Mouse (Mus musculus) hindbrain, embryonic 11.5 days (tissue): ENCODE data around the gene Gipc1. TPM values are rescaled to one million over a fixed set of nuclear protein-coding genes. Genes with fewer than 3 reads are reported as not detected.

Experiments
- ATAC-seq: fragments of 200-750 bp; cut with Nextera tagmentation; 2 replicates; pipeline ENCODE4 v1.8.0; 2017; ENCODE audit warnings: mild to moderate bottlenecking, moderate TSS enrichment, moderate library complexity; ENCODE audit not compliant: low FRiP score
- DNase-seq: peaks from one replicate; pipeline ENCODE4 v3.0.0-alpha.2; 2015; ENCODE audit warnings: low spot score
- H3K27ac ChIP-seq: fragments of 300-500 bp; sonication (generic); 2 replicates; pipeline ENCODE4 v1.5.1; 2014; ENCODE audit warnings: mild to moderate bottlenecking, low read depth, low read length
- H3K27me3 ChIP-seq: fragments of 300-500 bp; sonication (generic); 2 replicates; pipeline ENCODE4 v1.6.1; 2014; ENCODE audit warnings: mild to moderate bottlenecking, low read length, moderate library complexity, mixed read lengths; ENCODE audit not compliant: control insufficient read depth, insufficient read depth
- H3K36me3 ChIP-seq: fragments of 300-500 bp; sonication (generic); 2 replicates; pipeline ENCODE4 v1.6.1; 2014; ENCODE audit warnings: mild to moderate bottlenecking, low read length, moderate library complexity, mixed read lengths; ENCODE audit not compliant: control insufficient read depth, insufficient read depth
- H3K4me1 ChIP-seq: fragments of 300-500 bp; sonication (generic); replicated peaks from 2 replicates; pipeline ENCODE4 v1.6.1; 2014; ENCODE audit warnings: low read length, mixed read lengths; ENCODE audit not compliant: control insufficient read depth, insufficient read depth
- H3K4me2 ChIP-seq: fragments of 300-500 bp; sonication (generic); replicated peaks from 2 replicates; pipeline ENCODE4 v1.6.1; 2014; ENCODE audit warnings: mild to moderate bottlenecking, low read depth, low read length
- H3K4me3 ChIP-seq: fragments of 300-500 bp; sonication (generic); 2 replicates; pipeline ENCODE4 v1.5.1; 2014; ENCODE audit warnings: low read depth, low read length
- H3K9ac ChIP-seq: fragments of 300-500 bp; sonication (generic); 2 replicates; pipeline ENCODE4 v1.6.1; 2014; ENCODE audit warnings: low read depth, low read length
- H3K9me3 ChIP-seq: fragments of 300-500 bp; sonication (generic); 2 replicates; pipeline ENCODE4 v1.6.1; 2016; ENCODE audit warnings: low read length; ENCODE audit not compliant: control insufficient read depth
- WGBS: fragments of 180-500 bp; shearing (Covaris S2); extraction: QIAGEN DNeasy Blood & Tissue Kit; methylation state at CpG from one replicate; pipeline ENCODE4 v1.1.7; 2014; 5-methylcytosine and 5-hydroxymethylcytosine counted together
- polyA plus RNA-seq: library from polyadenylated mRNA; unstranded; fragments of >200 nt; fragmentation: Nextera tagmentation; extraction: Ambion mirVana; gene quantifications from 2 replicates; pipeline ENCODE4 v1.2.1, GENCODE M21; 2014

The Gipc1 gene
- polyA plus RNA-seq, result 176 and 182 TPM in 2 replicates

DNA sequence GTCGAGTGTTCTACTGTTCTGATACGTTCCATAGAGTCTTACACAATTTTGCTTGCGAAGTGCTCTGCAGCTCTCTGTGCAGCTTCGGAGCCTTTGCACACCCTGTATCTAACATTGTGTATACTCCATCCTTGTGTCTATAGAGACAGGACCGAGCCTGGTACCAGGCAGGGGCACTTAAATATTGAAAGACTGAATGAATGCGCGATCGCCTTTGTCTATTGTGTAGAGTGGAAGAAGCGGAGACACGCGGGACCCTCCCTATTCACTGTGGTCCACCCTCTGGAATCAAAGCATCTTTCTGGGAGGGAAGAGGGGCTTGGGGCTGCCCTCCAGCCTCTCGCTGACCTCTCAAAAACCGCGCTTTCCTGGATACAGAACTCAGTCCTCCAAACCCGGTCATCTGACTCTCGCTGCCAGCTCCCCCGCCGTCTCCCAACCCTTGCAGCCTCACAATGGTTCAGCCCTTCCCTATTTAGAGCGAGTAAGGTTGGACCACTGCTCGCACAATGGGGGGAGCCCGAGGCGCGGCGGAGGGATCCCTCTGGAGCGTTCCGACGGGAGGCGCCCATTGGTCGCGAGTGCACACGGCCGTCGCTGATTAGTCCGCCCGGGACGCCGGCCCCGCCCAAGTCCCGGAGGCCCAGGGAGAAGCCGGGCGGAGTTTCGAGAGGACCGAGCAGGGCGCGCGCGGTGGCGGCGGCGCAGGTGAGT, at the start of gene Gipc1:
Gipc1 (plus strand) TSS at position 648 of the 714 bp plus-strand sequence.
- Histone ChIP-seq H3K4me2 (peak within 1 kb of the TSS; percentile 94), H3K9ac (peak within 1 kb of the TSS; percentile 90), H3K27ac (peak within 1 kb of the TSS; percentile 85), H3K27me3 (no peaks in the 10 kb centered on the region), H3K4me3 (peak within 1 kb of the TSS; percentile 90), H3K9me3 (no peaks in the 10 kb centered on the region), H3K4me1 (peaks cover 6% of the 10 kb centered on the region; the same call in 1 of the 2 replicates), H3K36me3 (no peaks in the 10 kb centered on the region)
- 6% methylated on average over 42 of the region's 50 CpGs for WGBS
- DNase-seq (peak; percentile 97), ATAC-seq (peak; percentile 98)

DNA sequence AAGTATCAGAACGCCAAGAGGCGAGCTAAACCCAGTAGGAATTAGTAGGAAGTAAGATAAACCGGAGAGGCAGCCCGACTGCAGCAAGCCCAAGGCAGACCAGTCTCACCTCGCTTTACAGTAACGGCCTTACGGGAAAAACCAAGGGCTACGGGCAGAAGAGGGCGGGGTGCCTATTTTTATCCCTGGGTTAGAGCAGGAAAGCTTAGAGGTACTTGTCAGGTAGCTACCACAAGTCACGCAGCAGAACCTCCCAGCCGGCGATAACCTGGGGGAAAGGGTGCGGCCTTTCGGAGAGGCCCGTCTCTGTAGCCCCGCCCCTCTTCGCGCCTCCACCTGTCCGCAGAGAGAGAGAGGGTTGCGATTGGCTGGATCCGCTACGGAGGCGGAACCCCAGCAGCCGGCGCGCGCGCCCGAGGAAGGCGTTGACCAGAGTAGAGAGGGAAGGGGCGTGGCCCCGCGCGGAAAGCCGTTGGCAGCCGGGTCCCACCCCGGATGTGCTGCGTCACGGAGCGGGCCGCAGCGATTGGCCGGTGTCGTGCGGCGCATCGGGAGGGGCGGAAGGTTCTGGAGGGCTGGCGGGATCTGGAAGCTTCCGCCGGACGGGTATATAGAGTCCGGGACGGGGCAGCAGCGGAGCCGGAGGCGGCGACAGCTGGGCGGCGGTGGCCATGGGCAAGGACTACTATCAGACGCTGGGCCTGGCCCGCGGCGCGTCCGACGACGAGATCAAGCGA, 44.6 kb upstream of the Gipc1 start, which contains the start of the genes Tecr and Dnajb1:
Tecr (minus strand) TSS at position 311 of the 737 bp plus-strand sequence.
Dnajb1 (plus strand) TSS at position 533 of the 737 bp plus-strand sequence.
- Histone ChIP-seq H3K4me1 (peaks cover 7% of the 10 kb centered on the region), H3K4me2 (peak within 1 kb of the TSS; percentile 87), H3K9me3 (no peaks in the 10 kb centered on the region), H3K27me3 (no peaks in the 10 kb centered on the region), H3K27ac (peak within 1 kb of the TSS; percentile 94), H3K4me3 (peak within 1 kb of the TSS; percentile 83), H3K36me3 (peaks cover 12% of the 10 kb centered on the region), H3K9ac (peak within 1 kb of the TSS; percentile 86)
- DNase-seq (peak; percentile 100), ATAC-seq (peak; percentile 98)
- under 1% methylated on average over 67 of the region's 69 CpGs for WGBS

DNA sequence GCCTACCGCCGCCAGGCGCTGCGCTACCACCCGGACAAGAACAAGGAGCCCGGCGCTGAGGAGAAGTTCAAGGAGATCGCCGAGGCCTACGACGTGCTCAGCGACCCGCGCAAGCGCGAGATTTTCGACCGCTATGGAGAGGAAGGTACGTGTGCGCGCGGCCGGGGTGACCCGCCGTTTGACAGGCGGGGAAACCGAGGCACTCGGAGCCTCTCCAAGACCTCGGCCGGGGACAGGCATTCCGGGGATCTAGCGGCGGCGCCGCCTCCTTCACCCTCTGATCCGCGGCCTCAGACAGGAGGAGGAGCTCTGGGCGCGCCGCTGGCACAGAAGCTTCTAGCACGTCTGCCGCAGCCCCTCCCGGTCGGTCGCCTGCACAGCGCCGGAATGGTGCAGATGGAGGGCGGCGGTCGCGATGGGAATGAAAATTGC, 44.1 kb upstream of the Gipc1 start:
- Histone ChIP-seq H3K27me3 (no peaks in the 10 kb centered on the region), H3K36me3 (peaks cover 14% of the 10 kb centered on the region), H3K9me3 (no peaks in the 10 kb centered on the region), H3K4me2 (peak overlapping the region; percentile 87), H3K9ac (peak overlapping the region; percentile 86), H3K4me1 (peaks cover 7% of the 10 kb centered on the region), H3K4me3 (peak overlapping the region; percentile 83), H3K27ac (peak overlapping the region; percentile 94)
- DNase-seq (peak; percentile 78), ATAC-seq (peak; percentile 71)
- under 1% methylated on average over 51 of the region's 51 CpGs for WGBS

DNA sequence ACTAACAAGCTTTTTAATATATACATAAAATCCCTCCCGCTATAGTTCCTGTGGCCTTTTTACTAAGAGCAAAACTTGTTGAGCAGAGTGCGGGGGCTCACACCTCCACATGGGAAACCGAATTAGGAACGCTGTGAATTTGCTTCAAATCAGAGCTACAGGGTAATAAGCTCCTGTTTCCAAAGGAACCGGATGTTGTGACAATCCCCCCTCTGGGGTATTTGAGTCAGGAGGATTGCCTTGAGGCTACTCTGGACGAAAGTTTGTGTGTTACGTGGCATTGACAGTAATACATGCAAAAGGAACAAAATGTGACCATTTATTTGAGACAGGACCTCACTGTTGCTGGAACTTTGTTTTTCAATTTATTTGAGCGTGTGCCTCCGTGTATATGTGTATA, 43.4 kb upstream of the Gipc1 start:
- Histone ChIP-seq H3K36me3 (peaks cover 14% of the 10 kb centered on the region), H3K9ac (peak overlapping the region; percentile 86), H3K4me1 (peaks cover 7% of the 10 kb centered on the region), H3K4me2 (peak overlapping the region; percentile 87), H3K4me3 (peak overlapping the region; percentile 83), H3K9me3 (no peaks in the 10 kb centered on the region), H3K27me3 (no peaks in the 10 kb centered on the region), H3K27ac (peak overlapping the region; percentile 94; the same call in 1 of the 2 replicates)
- DNase-seq, result peak; percentile 17
- 41% methylated on average over 9 of the region's 9 CpGs for WGBS
- ATAC-seq, result no peak

DNA sequence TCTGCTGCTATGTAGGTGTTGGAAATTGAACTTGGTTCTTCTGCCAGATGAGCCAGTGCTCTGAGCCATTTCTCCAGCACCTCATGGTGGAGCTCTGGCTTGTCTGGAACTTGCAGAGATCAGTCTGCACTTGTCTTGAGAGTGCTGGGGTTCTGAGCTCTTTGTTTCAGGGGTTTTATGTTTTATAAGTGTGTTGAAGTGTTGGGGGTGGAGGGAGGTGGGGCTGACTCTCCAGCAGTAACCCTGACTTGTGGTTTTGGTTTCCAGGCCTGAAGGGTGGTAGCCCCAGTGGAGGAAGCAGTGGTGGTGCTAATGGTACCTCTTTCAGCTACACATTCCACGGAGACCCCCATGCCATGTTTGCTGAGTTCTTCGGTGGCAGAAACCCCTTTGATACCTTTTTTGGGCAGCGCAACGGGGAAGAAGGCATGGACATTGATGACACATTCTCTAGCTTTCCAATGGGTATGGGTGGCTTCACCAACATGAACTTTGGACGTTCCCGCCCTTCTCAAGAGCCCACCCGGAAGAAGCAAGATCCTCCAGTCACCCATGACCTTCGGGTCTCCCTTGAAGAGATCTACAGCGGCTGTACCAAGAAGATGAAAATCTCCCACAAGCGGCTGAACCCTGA, 42.8 kb upstream of the Gipc1 start:
- peaks cover 7% of the 10 kb centered on the region for H3K4me1 ChIP-seq
- H3K9ac ChIP-seq, result peak overlapping the region; percentile 86
- H3K27ac ChIP-seq, result no peak overlapping the region
- H3K4me3 ChIP-seq, result peak overlapping the region; percentile 83
- no peaks in the 10 kb centered on the region for H3K27me3 ChIP-seq
- H3K9me3 ChIP-seq, result no peaks in the 10 kb centered on the region
- peak overlapping the region; percentile 87 for H3K4me2 ChIP-seq
- DNase-seq (no peak), ATAC-seq (no peak)
- WGBS, result 92% methylated on average over 10 of the region's 10 CpGs
- H3K36me3 ChIP-seq, result peaks cover 14% of the 10 kb centered on the region

DNA sequence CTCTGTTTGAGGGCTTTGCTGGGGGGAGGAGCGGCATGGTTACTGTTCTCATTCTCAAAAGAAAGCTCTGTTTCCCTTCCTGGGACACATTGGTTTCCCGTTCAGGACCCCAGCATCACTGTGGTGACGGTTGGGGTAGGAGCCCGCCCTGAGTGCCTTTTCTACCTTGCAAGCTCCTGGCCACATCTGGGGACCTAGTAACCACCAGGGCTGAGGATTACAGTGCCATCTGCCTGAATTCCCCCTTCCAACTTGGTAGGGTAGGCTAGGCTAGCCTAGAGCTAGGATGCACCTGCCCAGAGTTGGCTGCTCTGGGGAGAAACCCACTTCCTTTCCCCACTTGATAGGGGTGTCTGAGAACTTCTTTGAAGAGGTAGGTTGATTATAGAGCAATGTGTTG, 40.6 kb upstream of the Gipc1 start:
- no peak for DNase-seq

DNA sequence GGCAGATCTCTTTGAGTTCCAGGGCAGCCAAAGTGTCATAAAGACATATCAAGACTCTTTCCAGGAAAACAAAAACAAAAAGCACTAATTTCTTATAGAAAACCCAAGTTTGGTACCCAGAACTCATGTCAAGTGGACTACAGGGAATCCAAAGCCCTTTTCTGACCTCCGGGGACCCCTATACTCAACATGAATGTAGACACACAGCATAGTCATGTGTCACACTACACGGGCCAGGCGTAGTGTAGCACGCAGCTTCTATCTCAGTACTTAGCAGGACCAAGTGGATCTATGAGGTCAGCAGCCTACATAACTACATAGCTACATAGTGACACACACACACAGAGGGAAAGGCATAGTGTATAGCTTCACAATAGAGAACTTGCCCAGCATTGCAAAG, 38.8 kb upstream of the Gipc1 start:
- Histone ChIP-seq H3K27ac (no peak overlapping the region), H3K4me2 (no peak overlapping the region), H3K4me3 (no peak overlapping the region), H3K9ac (no peak overlapping the region), H3K4me1 (peaks cover 6% of the 10 kb centered on the region), H3K36me3 (peaks cover 14% of the 10 kb centered on the region), H3K9me3 (no peaks in the 10 kb centered on the region), H3K27me3 (no peaks in the 10 kb centered on the region)
- DNase-seq, result no peak
- WGBS, result 93% methylated on average over 4 of the region's 4 CpGs
- no peak for ATAC-seq

More for the DNA sequence above, 40.6 kb upstream of the Gipc1 start:
- no peaks in the 10 kb centered on the region for H3K27me3 ChIP-seq
- no peak overlapping the region for H3K9ac ChIP-seq
- H3K36me3 ChIP-seq, result peaks cover 14% of the 10 kb centered on the region
- no peak overlapping the region for H3K27ac ChIP-seq
- no peaks in the 10 kb centered on the region for H3K9me3 ChIP-seq
- H3K4me3 ChIP-seq, result no peak overlapping the region
- peaks cover 6% of the 10 kb centered on the region for H3K4me1 ChIP-seq
- H3K4me2 ChIP-seq, result no peak overlapping the region
- 86% methylated on average over 4 of the region's 4 CpGs for WGBS
- ATAC-seq, result no peak

DNA sequence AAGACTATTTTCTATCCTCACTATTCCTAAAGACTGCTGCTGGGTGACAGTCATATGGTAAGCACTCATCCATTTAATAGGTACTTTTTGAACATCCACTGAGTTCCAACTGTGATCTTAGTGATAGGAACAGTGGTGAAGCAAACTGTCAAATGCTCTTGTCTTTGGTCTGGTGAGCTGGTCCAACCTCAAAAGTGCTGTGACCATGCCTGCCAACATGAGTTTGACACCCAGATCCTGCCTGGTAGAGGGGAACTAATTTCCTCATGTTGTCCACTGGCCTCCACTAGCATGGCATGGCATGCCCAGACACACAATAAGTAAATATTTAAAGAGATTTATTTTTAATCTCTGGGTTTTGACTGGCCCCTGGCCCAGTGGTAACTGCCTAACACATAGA, 35.9 kb upstream of the Gipc1 start:
- DNase-seq, result no peak
- H3K4me2 ChIP-seq, result no peak overlapping the region
- no peaks in the 10 kb centered on the region for H3K9me3 ChIP-seq
- H3K4me1 ChIP-seq, result no peaks in the 10 kb centered on the region
- H3K4me3 ChIP-seq, result no peak overlapping the region
- H3K27ac ChIP-seq, result no peak overlapping the region
- ATAC-seq, result no peak
- H3K9ac ChIP-seq, result no peak overlapping the region
- H3K27me3 ChIP-seq, result no peaks in the 10 kb centered on the region
- peaks cover 6% of the 10 kb centered on the region; the same call in 1 of the 2 replicates for H3K36me3 ChIP-seq
